Mouse (Mus musculus) limb, embryonic 11.5 days (tissue): ENCODE results near the gene Kif28. TPM values are rescaled to one million over a fixed set of nuclear protein-coding genes. Genes with fewer than 3 reads are reported as not detected.

ENCODE experiments used
- ATAC-seq: fragments of 200-750 bp; cut with Nextera tagmentation; 2 replicates; pipeline ENCODE4 v1.8.0; 2017; ENCODE audit warnings: low read depth; ENCODE audit not compliant: insufficient number of reproducible peaks, low FRiP score, low TSS enrichment
- DNase-seq: peaks from one replicate; pipeline ENCODE4 v3.0.0-alpha.2; 2015; ENCODE audit warnings: low spot score
- H3K27ac ChIP-seq: fragments of 300-500 bp; sonication (generic); replicated peaks from 2 replicates; pipeline ENCODE4 v1.5.1; 2014; ENCODE audit warnings: low read depth, mild to moderate bottlenecking, low read length
- H3K27me3 ChIP-seq: fragments of 300-500 bp; sonication (generic); 2 replicates; pipeline ENCODE4 v1.6.1; 2014; ENCODE audit warnings: mild to moderate bottlenecking, low read length, mixed read lengths; ENCODE audit not compliant: control insufficient read depth, insufficient read depth
- H3K36me3 ChIP-seq: fragments of 300-500 bp; sonication (generic); 2 replicates; pipeline ENCODE4 v1.6.1; 2014; ENCODE audit warnings: mild to moderate bottlenecking, low read length, moderate library complexity, mixed read lengths; ENCODE audit not compliant: control insufficient read depth, insufficient read depth
- H3K4me1 ChIP-seq: fragments of 300-500 bp; sonication (generic); 2 replicates; pipeline ENCODE4 v1.6.1; 2014; ENCODE audit warnings: low read length, mixed read lengths; ENCODE audit not compliant: control insufficient read depth, insufficient read depth
- H3K4me2 ChIP-seq: fragments of 300-500 bp; sonication (generic); 2 replicates; pipeline ENCODE4 v1.6.1; 2014; ENCODE audit warnings: low read depth, mild to moderate bottlenecking, moderate library complexity; ENCODE audit not compliant: severe bottlenecking
- H3K4me3 ChIP-seq: fragments of 300-500 bp; sonication (generic); 2 replicates; pipeline ENCODE4 v1.5.1; 2014; ENCODE audit warnings: low read depth, low read length
- H3K9ac ChIP-seq: fragments of 300-500 bp; sonication (generic); 2 replicates; pipeline ENCODE4 v1.6.1; 2014; ENCODE audit warnings: mild to moderate bottlenecking, low read length
- H3K9me3 ChIP-seq: fragments of 300-500 bp; sonication (generic); 2 replicates; pipeline ENCODE4 v1.6.1; 2016; ENCODE audit warnings: low read length; ENCODE audit not compliant: control insufficient read depth
- WGBS: fragments of 180-500 bp; shearing (Covaris S2); extraction: QIAGEN DNeasy Blood & Tissue Kit; methylation state at CpG from one replicate; pipeline ENCODE4 v1.1.7; 2014; 5-methylcytosine and 5-hydroxymethylcytosine counted together
- polyA plus RNA-seq: library from polyadenylated mRNA; unstranded; fragments of >200 nt; fragmentation: Nextera tagmentation; extraction: Ambion mirVana; gene quantifications from 2 replicates; pipeline ENCODE4 v1.2.1, GENCODE M21; 2014

Kif28 gene
- 0.07 and 0.14 TPM in 2 replicates for polyA plus RNA-seq

DNA sequence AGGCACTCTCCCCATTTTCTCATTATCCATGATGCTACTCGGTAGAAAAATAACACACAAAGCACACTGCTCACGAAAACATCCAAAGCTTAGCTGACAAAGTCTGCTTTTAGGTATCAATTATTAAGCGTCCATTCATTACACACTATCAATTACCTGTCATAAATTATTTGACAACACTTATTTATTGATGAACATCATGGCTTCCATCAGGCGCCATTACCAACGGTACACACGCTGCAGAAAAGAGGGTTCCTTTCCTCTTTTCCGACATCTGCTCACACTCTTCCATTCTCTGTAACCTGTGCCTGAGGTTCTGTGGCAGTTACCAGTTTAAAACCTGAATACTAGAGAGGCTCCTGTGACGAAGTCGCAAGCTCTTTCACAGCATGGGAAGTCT lies at the start of gene Kif28:
Kif28 (minus strand) TSS at position 101 of the 400 bp plus-strand sequence.
- DNase-seq (no peak), ATAC-seq (no peak)
- H3K27ac ChIP-seq, result no peak within 1 kb of the TSS
- no peak within 1 kb of the TSS for H3K4me2 ChIP-seq
- peaks cover 3% of the 10 kb centered on the region; the same call in 1 of the 2 replicates for H3K36me3 ChIP-seq
- H3K9me3 ChIP-seq, result no peaks in the 10 kb centered on the region
- H3K9ac ChIP-seq, result no peak within 1 kb of the TSS
- no peak within 1 kb of the TSS for H3K4me3 ChIP-seq
- 94% methylated on average over 9 of the region's 9 CpGs for WGBS
- H3K4me1 ChIP-seq, result no peaks in the 10 kb centered on the region
- no peaks in the 10 kb centered on the region for H3K27me3 ChIP-seq

DNA sequence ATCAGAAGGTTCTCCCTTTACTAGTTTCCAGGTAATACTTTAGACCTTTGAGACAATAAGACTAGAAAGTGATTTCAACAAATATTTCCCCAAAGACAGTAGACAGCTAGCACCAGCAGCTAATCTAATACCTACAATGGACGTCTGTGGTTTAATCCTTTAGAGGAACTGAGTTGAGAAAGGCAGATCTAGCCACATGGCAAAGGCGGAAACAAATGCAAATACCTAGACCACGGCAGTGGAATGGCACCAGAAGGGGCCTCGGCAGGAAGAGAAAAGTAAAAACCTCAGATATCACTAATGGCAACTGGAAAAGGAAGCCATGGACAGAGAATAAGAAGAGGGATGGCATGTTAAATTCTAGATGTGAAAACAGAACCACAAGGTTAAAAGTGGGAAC lies 42.2 kb upstream of the Kif28 start:
- H3K4me2 ChIP-seq, result no peak overlapping the region
- WGBS, result 89% methylated on average over 4 of the region's 4 CpGs
- H3K27ac ChIP-seq, result no peak overlapping the region
- no peak overlapping the region for H3K9ac ChIP-seq
- DNase-seq (no peak), ATAC-seq (no peak)
- no peak overlapping the region for H3K4me3 ChIP-seq
- H3K9me3 ChIP-seq, result no peaks in the 10 kb centered on the region
- H3K36me3 ChIP-seq, result peaks cover 21% of the 10 kb centered on the region
- no peaks in the 10 kb centered on the region for H3K27me3 ChIP-seq
- no peaks in the 10 kb centered on the region for H3K4me1 ChIP-seq

DNA sequence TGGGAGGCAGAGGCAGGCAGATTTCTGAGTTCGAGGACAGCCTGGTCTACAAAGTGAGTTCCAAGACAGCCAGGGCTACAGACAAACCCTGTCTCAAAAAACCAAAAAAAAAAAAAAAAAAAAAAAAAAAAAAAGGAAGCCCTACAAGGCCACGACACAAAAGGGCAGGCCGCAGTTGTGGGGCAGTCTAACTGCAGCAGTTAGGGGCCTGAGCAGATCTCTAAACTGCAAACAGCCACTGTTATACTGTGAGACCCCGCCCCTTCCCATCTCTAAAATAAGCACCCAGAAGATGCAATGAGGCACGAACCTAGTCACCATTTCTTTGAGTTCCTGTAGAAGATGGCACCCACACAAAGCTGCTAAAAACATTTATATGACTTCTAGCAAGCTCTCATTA lies 40.4 kb upstream of the Kif28 start:
- Histone ChIP-seq H3K36me3 (peaks cover 23% of the 10 kb centered on the region), H3K27ac (no peak overlapping the region), H3K4me2 (no peak overlapping the region), H3K4me3 (no peak overlapping the region), H3K9me3 (no peaks in the 10 kb centered on the region), H3K27me3 (no peaks in the 10 kb centered on the region), H3K4me1 (no peaks in the 10 kb centered on the region), H3K9ac (no peak overlapping the region)
- 87% methylated on average over 5 of the region's 5 CpGs for WGBS
- ATAC-seq (no peak), DNase-seq (no peak)

DNA sequence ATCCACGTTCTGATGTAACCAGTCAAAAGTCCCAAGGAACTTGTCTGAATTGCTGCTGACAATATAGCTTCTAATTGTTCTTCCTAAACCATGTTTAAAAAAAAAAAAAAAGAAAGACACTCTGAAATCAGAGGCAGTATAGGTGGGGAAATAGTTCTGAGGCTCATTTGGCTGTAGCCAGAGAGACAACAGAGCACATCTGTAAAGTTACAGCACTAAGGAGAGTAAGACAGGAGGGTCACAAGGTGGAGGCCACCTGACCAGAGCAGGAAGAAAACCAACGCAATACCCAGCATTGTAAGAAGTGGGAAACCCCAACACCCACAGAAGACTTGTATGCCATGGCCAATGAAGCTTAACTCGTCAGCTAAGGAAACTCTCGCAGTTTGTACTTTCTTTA lies 39.0 kb upstream of the Kif28 start:
- ATAC-seq (no peak), DNase-seq (no peak)
- Histone ChIP-seq H3K36me3 (peaks cover 24% of the 10 kb centered on the region), H3K4me3 (no peak overlapping the region), H3K4me1 (no peaks in the 10 kb centered on the region), H3K4me2 (no peak overlapping the region), H3K27ac (no peak overlapping the region), H3K9me3 (no peaks in the 10 kb centered on the region), H3K27me3 (no peaks in the 10 kb centered on the region), H3K9ac (no peak overlapping the region)
- 93% methylated on average over 4 of the region's 4 CpGs for WGBS

DNA sequence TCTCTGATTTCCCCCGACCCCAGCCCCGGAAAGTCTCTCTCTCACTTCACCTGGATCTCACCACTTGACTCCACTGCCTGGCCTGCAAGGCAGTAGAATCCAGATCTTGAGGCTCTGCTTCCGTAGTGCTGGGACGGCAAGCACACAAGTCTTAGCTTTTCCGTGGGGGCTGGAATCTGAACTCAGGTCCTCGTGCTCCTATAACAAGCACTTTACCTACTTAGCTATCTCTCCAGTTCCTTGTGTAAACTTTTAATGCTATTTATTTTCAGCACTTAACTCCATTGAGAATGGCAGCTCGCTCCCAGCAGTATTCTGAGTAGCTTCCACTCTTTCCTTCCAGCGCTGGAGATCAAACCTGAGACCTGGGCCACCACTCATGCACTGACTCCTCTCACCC lies 31.8 kb upstream of the Kif28 start:
- Histone ChIP-seq H3K9ac (no peak overlapping the region), H3K4me2 (no peak overlapping the region), H3K36me3 (peaks cover 14% of the 10 kb centered on the region; the same call in 1 of the 2 replicates), H3K27me3 (no peaks in the 10 kb centered on the region), H3K4me3 (no peak overlapping the region), H3K27ac (no peak overlapping the region), H3K4me1 (no peaks in the 10 kb centered on the region), H3K9me3 (no peaks in the 10 kb centered on the region)
- ATAC-seq (no peak), DNase-seq (no peak)
- 96% methylated on average over 8 of the region's 8 CpGs for WGBS

DNA sequence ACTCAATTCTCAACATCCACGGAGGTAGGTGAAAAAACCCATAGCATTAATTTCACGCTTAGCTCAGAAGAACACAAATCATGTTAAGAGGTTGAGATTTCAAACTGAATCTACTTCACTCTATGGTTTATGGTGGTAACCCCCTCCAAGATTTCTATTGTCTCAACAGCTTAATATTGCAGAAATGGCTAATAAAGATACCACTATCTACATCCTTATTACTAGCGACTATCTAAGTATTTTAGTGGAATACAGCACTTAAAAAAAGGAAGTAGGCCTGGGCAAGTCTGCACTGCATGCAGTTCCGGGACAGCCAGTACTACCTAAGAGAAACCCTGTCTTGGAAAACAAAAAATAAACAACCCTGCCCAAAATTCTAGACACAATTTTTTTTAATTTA lies 15.5 kb upstream of the Kif28 start:
- ATAC-seq (no peak), DNase-seq (no peak)
- H3K27me3 ChIP-seq, result no peaks in the 10 kb centered on the region
- H3K4me1 ChIP-seq, result no peaks in the 10 kb centered on the region
- no peak overlapping the region for H3K4me2 ChIP-seq
- H3K9ac ChIP-seq, result no peak overlapping the region
- 92% methylated on average over 4 of the region's 4 CpGs for whole genome bisulfite sequencing
- H3K36me3 ChIP-seq, result peaks cover 25% of the 10 kb centered on the region
- no peak overlapping the region for H3K4me3 ChIP-seq
- no peak overlapping the region for H3K27ac ChIP-seq
- no peaks in the 10 kb centered on the region for H3K9me3 ChIP-seq

DNA sequence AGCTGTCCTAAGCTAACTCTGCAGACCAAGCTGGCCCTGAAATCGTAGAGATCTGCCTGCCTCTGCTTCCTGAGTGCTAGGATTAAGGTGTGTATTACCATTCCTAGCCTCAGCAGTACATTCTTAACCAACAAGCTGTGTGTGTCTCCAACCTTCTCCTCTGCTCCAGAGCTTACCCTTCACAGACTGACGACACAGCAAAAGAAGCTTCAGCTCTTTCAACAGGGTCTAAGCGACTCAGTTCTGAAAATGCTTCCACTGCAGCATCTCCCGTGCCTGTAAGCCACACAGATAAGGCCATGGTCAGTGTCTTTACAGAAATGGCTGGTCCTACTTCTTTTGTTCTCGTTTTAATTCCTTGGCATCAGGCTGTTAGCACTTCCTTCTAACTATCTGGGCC lies 15.0 kb upstream of the Kif28 start:
- no peaks in the 10 kb centered on the region for H3K9me3 ChIP-seq

DNA sequence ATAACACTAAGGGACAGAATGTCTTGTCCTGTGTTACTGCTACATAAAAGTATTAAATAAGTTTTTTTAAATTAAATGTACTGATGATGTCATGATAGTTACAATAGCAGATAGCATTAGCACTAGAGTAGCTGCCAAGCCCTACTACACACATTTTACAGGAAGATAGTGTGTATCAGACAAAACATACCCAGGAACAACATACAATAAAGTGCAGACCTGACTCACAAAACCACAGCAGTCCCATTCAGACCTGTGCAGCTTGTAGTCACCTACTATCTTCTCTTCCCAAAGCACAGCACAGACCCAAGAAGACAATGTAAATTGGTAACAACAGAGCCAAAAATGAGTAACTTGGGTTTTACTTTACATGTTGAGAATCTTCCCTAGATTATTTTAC lies 11.4 kb upstream of the Kif28 start:
- DNase-seq (no peak), ATAC-seq (no peak)
- Histone ChIP-seq H3K9me3 (no peaks in the 10 kb centered on the region), H3K9ac (no peak overlapping the region), H3K4me1 (no peaks in the 10 kb centered on the region), H3K36me3 (peaks cover 30% of the 10 kb centered on the region), H3K27me3 (no peaks in the 10 kb centered on the region), H3K4me3 (no peak overlapping the region), H3K27ac (no peak overlapping the region), H3K4me2 (no peak overlapping the region)

More for the DNA sequence above, 15.0 kb upstream of the Kif28 start:
- no peak overlapping the region for H3K9ac ChIP-seq
- ATAC-seq (no peak), DNase-seq (no peak)
- no peak overlapping the region for H3K4me3 ChIP-seq
- H3K36me3 ChIP-seq, result peaks cover 27% of the 10 kb centered on the region
- no peaks in the 10 kb centered on the region for H3K4me1 ChIP-seq
- WGBS, result 93% methylated on average over 5 of the region's 5 CpGs
- H3K4me2 ChIP-seq, result no peak overlapping the region
- H3K27me3 ChIP-seq, result no peaks in the 10 kb centered on the region
- H3K27ac ChIP-seq, result no peak overlapping the region

DNA sequence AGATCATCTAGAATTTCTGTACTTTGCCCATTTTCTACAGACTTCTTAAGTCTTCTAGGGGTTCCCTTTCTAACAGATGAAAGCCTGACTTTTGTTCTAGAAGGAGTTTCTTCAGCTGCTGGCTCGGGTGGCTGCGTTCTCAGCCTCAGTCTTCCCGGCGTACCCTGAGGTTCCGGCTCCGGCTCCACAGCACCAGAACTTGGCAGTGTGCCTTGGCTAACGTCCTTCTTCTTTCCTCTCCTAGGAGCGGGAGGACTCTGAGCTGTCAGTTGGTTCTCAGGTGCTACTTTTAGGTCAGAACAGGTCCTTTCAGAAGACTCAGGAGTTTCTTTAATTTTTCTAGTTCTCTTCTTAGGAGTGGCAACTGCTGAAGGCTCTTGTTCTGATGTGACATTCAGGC lies 7.9 kb upstream of the Kif28 start:
- ATAC-seq (no peak), DNase-seq (no peak)
- no peaks in the 10 kb centered on the region for H3K9me3 ChIP-seq
- no peak overlapping the region for H3K27ac ChIP-seq
- H3K4me1 ChIP-seq, result no peaks in the 10 kb centered on the region
- H3K4me3 ChIP-seq, result no peak overlapping the region
- no peak overlapping the region for H3K4me2 ChIP-seq
- 93% methylated on average over 8 of the region's 8 CpGs for WGBS
- H3K36me3 ChIP-seq, result peaks cover 16% of the 10 kb centered on the region; the same call in 1 of the 2 replicates
- no peak overlapping the region for H3K9ac ChIP-seq
- no peaks in the 10 kb centered on the region for H3K27me3 ChIP-seq
